Mouse (Mus musculus) brain, embryonic 14.5 days (tissue): ENCODE measurements around the gene Fam118b.

Experiments used
- CTCF ChIP-seq: fragments of 200-500 bp; IDR thresholded peaks from 2 replicates; pipeline ENCODE4 v1.5.1; 2012; ENCODE audit warnings: inconsistent platforms, mild to moderate bottlenecking, moderate library complexity, borderline replicate concordance; ENCODE audit not compliant: insufficient read depth, insufficient read length; ENCODE audit errors: extremely low read depth
- POLR2A ChIP-seq: fragments of 200-500 bp; IDR thresholded peaks from 2 replicates; pipeline ENCODE4 v1.6.1; 2012; ENCODE audit warnings: mild to moderate bottlenecking, inconsistent platforms, borderline replicate concordance; ENCODE audit not compliant: poor library complexity, insufficient read depth, insufficient read length, severe bottlenecking; ENCODE audit errors: extremely low read depth

DNA sequence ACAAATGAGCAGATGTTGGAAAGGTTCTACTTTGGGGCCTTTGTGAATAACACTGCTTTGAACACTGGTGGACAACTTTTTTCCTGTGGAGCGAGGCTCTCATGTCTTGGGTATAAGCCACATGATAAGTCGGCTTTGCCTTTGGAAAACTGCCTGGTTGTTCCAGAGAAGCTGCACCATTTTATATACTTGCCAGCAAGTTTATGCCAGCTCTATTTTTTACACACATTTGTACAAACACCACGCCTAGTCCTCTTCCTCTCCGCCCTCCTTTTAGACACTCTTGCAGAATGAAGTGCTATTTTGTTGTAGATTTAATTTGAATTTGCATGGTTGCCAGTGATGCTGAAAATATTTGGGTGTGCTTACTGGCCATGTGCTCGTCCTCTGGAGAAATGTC lies 25.9 kb upstream of the Fam118b start:
- TF ChIP-seq CTCF (no peak), POLR2A (no peak)
